Comparison of ENCODE assay signal across 9 mouse cellular contexts in the genomic region with DNA sequence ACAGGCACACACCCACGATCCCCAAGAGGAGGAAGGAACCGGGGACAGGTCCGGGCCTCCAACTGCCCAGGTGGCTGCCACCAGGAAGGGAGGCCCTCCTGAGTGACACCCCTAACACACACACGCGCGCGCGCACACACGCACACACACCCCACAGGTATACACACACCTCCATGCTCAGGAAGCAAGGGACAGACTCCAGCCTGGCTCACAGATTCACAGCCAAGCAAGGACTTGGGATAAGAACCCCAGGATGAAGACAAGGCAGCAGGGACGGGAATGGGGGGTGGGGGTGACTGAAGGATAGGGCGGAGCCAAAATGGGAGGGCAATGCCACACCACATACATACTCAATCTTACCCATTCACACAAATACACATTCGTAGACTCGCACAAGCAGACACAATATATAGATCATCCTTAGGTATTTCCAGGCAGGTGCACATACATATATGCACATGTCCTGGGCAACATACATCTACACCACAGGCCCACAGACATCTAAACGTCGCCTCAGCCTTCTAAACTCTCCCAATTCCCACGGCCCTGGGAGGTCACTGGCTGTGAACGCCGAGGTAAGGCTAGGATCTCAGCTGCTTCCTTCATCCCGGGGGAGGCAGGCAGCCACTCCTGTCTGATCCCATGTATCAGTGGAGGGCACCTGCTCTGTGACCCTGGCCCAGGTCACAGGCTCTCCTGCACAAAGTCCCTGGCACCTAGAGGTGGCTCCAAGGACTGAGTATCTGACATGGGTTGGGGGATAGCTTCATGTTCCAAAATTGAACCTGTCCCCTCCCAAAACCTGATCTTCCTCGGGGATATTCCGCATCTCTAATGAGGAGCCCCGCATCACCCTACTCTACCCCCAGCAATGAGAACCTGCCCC. TPM values are rescaled to one million over a fixed set of nuclear protein-coding genes. Genes with fewer than 3 reads are reported as not detected.
DNase-seq lines count a peak whose midpoint lies in the region; ATAC-seq and TF ChIP-seq lines count a peak whose summit lies in the region.
"Had no signal": no experiment of that assay in that cellular context is flagged by ENCODE, and none has a peak within 500 bp of the region (broad histone marks: within the 10 kb centered on the region; RNA-seq: fewer than 3 reads in every experiment).

No protein-coding gene starts in this region.

- DNase-seq in lung, adult 2 months, result no peak
- no peak for DNase-seq in lung, adult 18-20 months
- no peak for DNase-seq in embryonic facial prominence, embryonic 14.5 days (ENCODE audit: low spot score)
- no peak for DNase-seq in gastrocnemius, postnatal 36 days
- no peak for DNase-seq in spleen, adult 12 weeks (ENCODE audit: low spot score)
- no peak for DNase-seq in kidney, postnatal 10 days

- intact Hi-C loops in gastrocnemius, postnatal 36 days (cut with DNase I), result no loop called here

- no peak overlapping the region for H3K27ac ChIP-seq in embryonic facial prominence, embryonic 14.5 days (replicated peaks; ENCODE audit: low read depth, low read length)
- H3K27ac ChIP-seq in intestine, embryonic 16.5 days (ENCODE audit: low read length), result no peak overlapping the region
- H3K27ac ChIP-seq in neural tube, embryonic 15.5 days (replicated peaks), result peak overlapping the region; percentile 58

- peak overlapping the region; percentile 73 for H3K4me2 ChIP-seq in embryonic facial prominence, embryonic 14.5 days (ENCODE audit: low read depth, low read length)
- peak overlapping the region; percentile 96 for H3K4me2 ChIP-seq in intestine, embryonic 16.5 days (ENCODE audit: low read depth, low read length)
- H3K4me2 ChIP-seq in neural tube, embryonic 15.5 days, result peak overlapping the region; percentile 80

- H3K9ac ChIP-seq in embryonic facial prominence, embryonic 14.5 days (ENCODE audit: low read depth, low read length), result peak overlapping the region; percentile 62
- H3K9ac ChIP-seq in intestine, embryonic 16.5 days (ENCODE audit: low read depth, low read length), result peak overlapping the region; percentile 76
- H3K9ac ChIP-seq in neural tube, embryonic 15.5 days (replicated peaks), result peak overlapping the region; percentile 68

- no peaks in the 10 kb centered on the region; the same call in 1 of the 2 replicates for H3K4me1 ChIP-seq in lung, adult 2 months (ENCODE audit: control insufficient read depth, insufficient read depth, low read length)
- peaks cover 6% of the 10 kb centered on the region; the same call in 1 of the 2 replicates for H3K4me1 ChIP-seq in embryonic facial prominence, embryonic 14.5 days (ENCODE audit: control insufficient read depth, insufficient read depth, low read length)
- peaks cover 14% of the 10 kb centered on the region; the same call in 1 of the 2 replicates for H3K4me1 ChIP-seq in intestine, embryonic 16.5 days (ENCODE audit: control insufficient read depth, insufficient read depth, low read length)
- H3K4me1 ChIP-seq in neural tube, embryonic 15.5 days, result peaks cover 61% of the 10 kb centered on the region

- H3K36me3 ChIP-seq in embryonic facial prominence, embryonic 14.5 days (ENCODE audit: control insufficient read depth, insufficient read depth, low read length), result no peaks in the 10 kb centered on the region
- H3K36me3 ChIP-seq in intestine, embryonic 16.5 days (ENCODE audit: control insufficient read depth, insufficient read depth, low read length), result no peaks in the 10 kb centered on the region
- H3K36me3 ChIP-seq in neural tube, embryonic 15.5 days, result no peaks in the 10 kb centered on the region

- 51% methylated on average over 22 of the region's 22 CpGs for WGBS in lung, adult 2 months
- WGBS in embryonic facial prominence, embryonic 14.5 days, result 61% methylated on average over 22 of the region's 22 CpGs
- 60% methylated on average over 22 of the region's 22 CpGs for WGBS in intestine, embryonic 16.5 days
- 54% methylated on average over 22 of the region's 22 CpGs for WGBS in neural tube, embryonic 15.5 days

- no peak for ATAC-seq in embryonic facial prominence, embryonic 14.5 days (ENCODE audit: low read depth)
- no peak for ATAC-seq in intestine, embryonic 16.5 days
- peak; percentile 2 for ATAC-seq in neural tube, embryonic 15.5 days (ENCODE audit: low FRiP score)

- TF ChIP-seq POLR2A in lung, adult 2 months (IDR thresholded peaks at IDR 0.05; ENCODE audit: borderline replicate concordance, extremely low read depth, low read depth, low read length), result no peak

- H3K4me3 ChIP-seq in lung, adult 2 months (replicated peaks; ENCODE audit: extremely low read depth, low read depth, low read length), result peak overlapping the region; percentile 46
- H3K4me3 ChIP-seq in embryonic facial prominence, embryonic 14.5 days (ENCODE audit: low read depth, low read length), result peak overlapping the region; percentile 54
- H3K4me3 ChIP-seq in intestine, embryonic 16.5 days (ENCODE audit: low read length), result peak overlapping the region; percentile 65
- H3K4me3 ChIP-seq in neural tube, embryonic 15.5 days (replicated peaks), result peak overlapping the region; percentile 53

- TF ChIP-seq CTCF in lung, adult 2 months (IDR thresholded peaks at IDR 0.05; ENCODE audit: insufficient read depth, low read length), result no peak

- peaks cover 18% of the 10 kb centered on the region for H3K27me3 ChIP-seq in embryonic facial prominence, embryonic 14.5 days (replicated peaks; ENCODE audit: control insufficient read depth, insufficient read depth, low read length)
- H3K27me3 ChIP-seq in intestine, embryonic 16.5 days (replicated peaks; ENCODE audit: control insufficient read depth, insufficient read depth, low read length), result peaks cover 13% of the 10 kb centered on the region; the same call in 1 of the 2 replicates
- H3K27me3 ChIP-seq in neural tube, embryonic 15.5 days (replicated peaks), result no peaks in the 10 kb centered on the region

- H3K9me3 ChIP-seq in embryonic facial prominence, embryonic 14.5 days (ENCODE audit: control insufficient read depth, low read length), result peaks cover 6% of the 10 kb centered on the region; the same call in 1 of the 2 replicates
- no peaks in the 10 kb centered on the region for H3K9me3 ChIP-seq in intestine, embryonic 16.5 days (ENCODE audit: control insufficient read depth, low read length)
- H3K9me3 ChIP-seq in neural tube, embryonic 15.5 days (replicated peaks), result no peaks in the 10 kb centered on the region

RNA-seq across cellular contexts. Expression of gene Sgsm1, which starts 0.9 kb away (rescaled TPM):
- polyA plus RNA-seq in lung, adult 2 months (2012; rRNA removed), result 4.4 and 6.7 TPM in 2 replicates
- 2.0 and 3.5 TPM in 2 replicates for polyA plus RNA-seq in embryonic facial prominence, embryonic 14.5 days (2014; fragmentation: Nextera tagmentation; extraction: Ambion mirVana)
- 10.3 and 11.1 TPM in 2 replicates for polyA plus RNA-seq in intestine, embryonic 16.5 days (2015; fragmentation: Nextera tagmentation; extraction: Ambion mirVana)
- 16.8 and 20.0 TPM in 2 replicates for polyA plus RNA-seq in neural tube, embryonic 15.5 days (2015; fragmentation: Nextera tagmentation; extraction: Ambion mirVana)
- total RNA-seq in gastrocnemius, postnatal 36 days (2021), result under 1 TPM; 0.32 to 0.61 TPM

RNA-seq across cellular contexts. Expression of gene Aym1, which starts 47.4 kb away (rescaled TPM):
- polyA plus RNA-seq in lung, adult 2 months (2012; rRNA removed), result not detected in 2 replicates
- polyA plus RNA-seq in embryonic facial prominence, embryonic 14.5 days (2014; fragmentation: Nextera tagmentation; extraction: Ambion mirVana), result not detected in 2 replicates
- not detected in 2 replicates for polyA plus RNA-seq in intestine, embryonic 16.5 days (2015; fragmentation: Nextera tagmentation; extraction: Ambion mirVana)
- not detected in 2 replicates for polyA plus RNA-seq in neural tube, embryonic 15.5 days (2015; fragmentation: Nextera tagmentation; extraction: Ambion mirVana)
- total RNA-seq in gastrocnemius, postnatal 36 days (2021), result not detected
- total RNA-seq: megakaryocyte-erythroid progenitor cell, adult 5-6 weeks had no signal
